Mouse (Mus musculus) brain, embryonic 18.5 days (tissue): ENCODE measurements around the gene Vps52.

Source experiments
- DNase-seq: peaks from one replicate; pipeline ENCODE4 v3.0.0-alpha.2; 2012; ENCODE audit warnings: low read depth, low spot score

Vps52 gene

GRCm38 (mm10) chr17:33920282-33921097 is 35.1 kb upstream of the Vps52 start:
- DNase-seq = no peak

- no peak for DNase-seq
Measured at GRCm38 (mm10) chr17:33921361-33921760, 34.3 kb upstream of the Vps52 start.

- no peak for DNase-seq
Measured at GRCm38 (mm10) chr17:33924577-33925283, 30.9 kb upstream of the Vps52 start.

- DNase-seq = no peak
Measured at GRCm38 (mm10) chr17:33925406-33926116, 30.1 kb upstream of the Vps52 start.

- DNase-seq = no peak
Measured at GRCm38 (mm10) chr17:33926207-33926932, 29.2 kb upstream of the Vps52 start.

GRCm38 (mm10) chr17:33928251-33928947 is 27.2 kb upstream of the Vps52 start:
- no peak for DNase-seq

- DNase-seq = peak; percentile 85
Measured at GRCm38 (mm10) chr17:33929371-33930279, 26.0 kb upstream of the Vps52 start, which contains the start of gene Rgl2. Gene Rgl2, plus strand, starts transcription at chr17:33929543.

GRCm38 (mm10) chr17:33930280-33931158 is 25.1 kb upstream of the Vps52 start:
- no peak for DNase-seq

- no peak for DNase-seq
Measured at GRCm38 (mm10) chr17:33931159-33931866, 24.3 kb upstream of the Vps52 start.

- no peak for DNase-seq
Measured at GRCm38 (mm10) chr17:33931947-33932346, 23.7 kb upstream of the Vps52 start.

GRCm38 (mm10) chr17:33932448-33932847 is 23.2 kb upstream of the Vps52 start:
- DNase-seq = no peak

- DNase-seq = no peak
Measured at GRCm38 (mm10) chr17:33932970-33933369, 22.6 kb upstream of the Vps52 start.

GRCm38 (mm10) chr17:33935422-33936055 is 20.1 kb upstream of the Vps52 start:
- no peak for DNase-seq

- no peak for DNase-seq
Measured at GRCm38 (mm10) chr17:33936993-33937392, 18.6 kb upstream of the Vps52 start.

GRCm38 (mm10) chr17:33938783-33939182 is 16.8 kb upstream of the Vps52 start:
- no peak for DNase-seq

GRCm38 (mm10) chr17:33940206-33940805 is 15.3 kb upstream of the Vps52 start, which contains the start of the genes Pfdn6 and Wdr46:
Gene Pfdn6, minus strand, starts transcription at chr17:33940343.
Gene Wdr46, plus strand, starts transcription at chr17:33940660.
- DNase-seq = peak; percentile 90

GRCm38 (mm10) chr17:33940981-33941380 is 14.6 kb upstream of the Vps52 start:
- no peak for DNase-seq
